Mouse (Mus musculus) liver (tissue): ENCODE data around the gene Ttll3.
A peak's percentile ranks its signal among the peaks of the same experiment; 100 is the strongest.

ENCODE experiments used
- DNase-seq: peaks from one replicate; pipeline ENCODE4 v3.0.0-alpha.2; 2020; ENCODE audit warnings: mixed read lengths

The Ttll3 gene

GRCm38 (mm10) chr6:113379246-113379645 lies 9.8 kb upstream of the Ttll3 start:
- DNase-seq = no peak

GRCm38 (mm10) chr6:113380480-113380879 lies 8.6 kb upstream of the Ttll3 start:
- no peak for DNase-seq

- no peak for DNase-seq
These were observed 4.6 kb upstream of the Ttll3 start for GRCm38 (mm10) chr6:113384351-113384927.

DNA sequence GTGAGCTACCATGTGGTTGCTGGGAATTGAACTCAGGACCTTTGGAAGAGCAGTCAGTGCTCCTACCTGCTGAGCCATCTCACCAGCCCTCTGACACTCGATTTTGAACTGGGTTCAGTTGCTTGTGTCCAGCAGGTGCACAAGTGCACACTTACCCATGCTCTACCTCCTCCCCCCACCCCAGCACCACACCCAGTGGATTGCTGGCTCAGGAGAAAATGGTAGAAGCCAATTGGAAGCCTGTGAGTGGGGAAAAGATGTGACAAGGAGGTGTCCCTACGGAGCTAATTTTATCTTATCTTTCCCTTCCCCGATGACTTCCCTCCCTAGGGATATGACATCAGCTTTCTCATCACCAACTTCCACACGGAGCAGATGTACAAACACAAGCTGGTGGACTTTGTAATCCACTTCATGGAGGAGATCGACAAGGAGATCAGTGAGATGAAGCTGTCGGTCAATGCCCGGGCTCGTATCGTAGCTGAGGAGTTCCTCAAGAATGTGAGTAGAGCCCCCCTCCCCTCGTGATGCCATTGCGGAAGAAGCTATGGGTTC lies 3.8 kb upstream of the Ttll3 start:
- no peak for DNase-seq

DNA sequence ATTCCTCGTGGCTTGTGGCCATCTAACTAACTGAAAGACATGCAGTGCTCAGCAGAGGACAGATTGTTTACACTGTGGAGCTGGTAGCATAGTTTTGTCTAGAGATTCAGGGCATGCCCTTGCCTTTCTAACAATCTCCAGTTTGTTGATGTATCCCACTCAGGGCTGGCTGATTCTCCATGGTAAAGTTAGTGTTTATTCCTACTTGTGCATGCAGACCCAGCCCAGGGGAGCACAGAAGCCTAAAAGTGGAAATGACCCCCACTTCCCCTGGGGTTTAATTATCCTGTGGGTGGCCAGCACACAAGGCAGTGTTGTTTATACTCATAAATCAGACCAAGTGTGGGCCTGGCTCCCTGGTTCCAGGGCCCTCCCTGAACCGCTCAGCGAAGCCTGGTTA lies 3.0 kb upstream of the Ttll3 start:
- DNase-seq = no peak

DNA sequence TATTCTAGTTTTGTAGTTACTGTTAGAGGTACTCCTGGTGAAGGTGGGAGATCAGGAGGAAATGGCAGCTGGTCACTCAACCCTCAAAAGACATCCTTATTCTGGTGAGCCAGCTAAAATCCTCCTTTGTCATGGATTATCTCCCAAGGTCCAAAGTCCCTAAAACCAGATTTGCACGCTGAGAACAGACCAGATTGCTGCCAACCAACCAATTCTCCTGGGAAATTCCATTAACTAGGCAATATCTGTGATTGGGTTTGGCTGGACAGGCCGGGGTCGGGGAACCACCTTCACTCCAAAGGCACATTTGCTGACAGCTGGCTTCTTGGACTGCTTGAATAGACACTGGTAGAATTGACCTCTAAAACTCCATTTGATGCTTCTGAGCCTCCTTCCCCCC lies 1.7 kb downstream of the Ttll3 start:
- no peak for DNase-seq

GRCm38 (mm10) chr6:113392015-113392386 lies 2.9 kb downstream of the Ttll3 start:
- DNase-seq = no peak

GRCm38 (mm10) chr6:113392387-113393071 lies 3.5 kb downstream of the Ttll3 start:
- peak; percentile 28 for DNase-seq

GRCm38 (mm10) chr6:113393951-113394350 lies 4.9 kb downstream of the Ttll3 start:
- no peak for DNase-seq

DNA sequence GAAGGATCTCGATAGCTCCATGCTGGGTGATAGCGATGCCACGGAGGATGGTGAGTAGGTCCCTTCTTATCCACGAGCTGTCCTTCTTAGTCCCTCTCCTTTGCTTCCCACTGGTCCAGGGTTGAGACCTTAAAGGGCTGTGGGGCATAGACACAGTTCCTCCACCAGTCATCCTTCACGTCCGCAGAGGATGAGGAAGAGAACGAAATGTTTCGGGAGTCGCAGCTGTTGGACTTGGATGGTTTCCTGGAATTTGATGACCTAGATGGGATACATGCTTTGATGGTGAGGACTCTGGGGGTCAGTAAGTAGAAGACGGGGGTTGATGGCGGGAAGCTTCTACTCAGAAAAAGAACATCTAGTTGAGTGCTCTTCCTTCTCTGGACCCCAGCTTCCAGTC lies 5.8 kb downstream of the Ttll3 start:
- DNase-seq = no peak

GRCm38 (mm10) chr6:113395501-113395900 lies 6.4 kb downstream of the Ttll3 start:
- no peak for DNase-seq

- no peak for DNase-seq
These were observed 7.4 kb downstream of the Ttll3 start for GRCm38 (mm10) chr6:113396270-113397030.

DNA sequence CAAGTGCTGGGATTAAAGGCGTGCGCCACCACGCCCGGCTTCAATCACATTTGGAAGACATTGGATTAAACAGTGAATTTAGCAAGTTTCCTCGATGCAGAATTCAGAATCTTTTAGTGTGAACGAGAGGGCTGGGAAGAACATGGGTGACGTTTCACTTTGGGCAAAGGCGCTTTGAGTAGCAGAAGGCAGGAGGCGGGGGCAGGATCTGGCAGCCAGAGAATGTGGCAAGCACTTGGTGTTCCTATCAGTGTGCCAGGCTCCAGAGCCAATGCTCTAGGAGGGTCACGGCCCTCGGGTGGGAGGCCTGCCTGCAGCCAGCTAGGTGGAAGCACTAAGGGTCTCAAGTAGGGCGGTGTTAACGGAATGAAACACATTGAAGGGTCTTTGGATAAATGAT lies 13.0 kb downstream of the Ttll3 start:
- DNase-seq = no peak

DNA sequence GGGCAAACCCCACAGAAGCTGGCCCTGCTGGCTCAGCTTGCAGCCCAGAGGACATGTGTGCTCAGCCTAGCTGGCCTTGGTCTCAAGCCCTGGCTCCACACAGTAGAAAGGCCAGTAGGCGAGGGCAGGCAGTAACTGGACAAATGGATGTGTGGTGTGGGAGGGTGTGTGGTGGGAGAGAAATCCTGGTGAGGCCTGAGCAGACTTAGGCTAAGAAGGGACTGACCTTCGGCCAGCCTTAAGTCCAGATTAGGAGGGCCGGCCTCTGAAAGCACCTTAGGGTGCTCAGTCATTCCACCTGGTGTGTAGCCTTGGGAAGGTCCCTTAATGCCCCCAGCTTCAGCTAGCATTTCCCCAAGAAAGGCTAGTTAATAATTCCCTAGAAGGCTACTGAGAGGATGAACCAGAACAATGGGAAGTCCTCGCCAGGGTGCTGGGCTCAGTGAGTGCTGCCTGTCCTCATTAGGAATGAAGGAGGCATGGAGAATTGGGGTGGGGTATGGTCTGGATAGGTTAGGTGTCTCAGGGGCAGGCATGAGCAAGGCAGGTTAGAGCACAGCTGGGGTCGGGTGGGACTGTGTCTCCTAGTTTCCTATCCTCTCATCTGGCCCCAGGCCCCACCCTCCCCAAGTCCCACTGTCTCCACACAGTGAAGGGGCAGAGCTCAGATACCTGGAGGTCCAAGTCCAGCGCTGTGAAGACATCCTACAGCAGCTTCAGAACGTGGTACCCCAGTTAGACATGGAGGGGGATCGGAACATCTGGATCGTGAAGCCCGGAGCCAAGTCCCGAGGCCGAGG lies 15.8 kb downstream of the Ttll3 start:
- DNase-seq = no peak

GRCm38 (mm10) chr6:113405483-113405882 lies 16.4 kb downstream of the Ttll3 start:
- DNase-seq = no peak

GRCm38 (mm10) chr6:113406683-113407082 lies 17.6 kb downstream of the Ttll3 start:
- peak; percentile 29 for DNase-seq

DNA sequence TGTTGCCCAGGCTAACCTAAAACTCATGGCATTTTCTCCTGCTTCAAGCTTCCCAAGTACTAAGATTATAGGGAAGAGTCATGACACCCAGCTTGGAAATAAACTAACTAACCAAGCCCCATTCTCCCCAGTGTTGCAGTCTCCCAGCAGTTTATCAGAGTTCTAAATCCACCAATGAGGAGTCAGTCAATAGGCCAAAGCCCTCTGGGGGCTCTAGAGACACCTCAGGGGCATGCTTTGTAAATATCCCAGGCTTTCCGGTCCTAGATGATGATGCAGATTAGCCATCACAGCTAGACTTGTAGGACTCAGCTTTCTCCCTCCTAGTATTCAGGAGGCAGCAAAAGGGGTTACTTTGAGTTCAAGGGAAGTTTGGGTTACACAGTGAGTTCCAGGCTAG lies 20.9 kb downstream of the Ttll3 start:
- DNase-seq = no peak

DNA sequence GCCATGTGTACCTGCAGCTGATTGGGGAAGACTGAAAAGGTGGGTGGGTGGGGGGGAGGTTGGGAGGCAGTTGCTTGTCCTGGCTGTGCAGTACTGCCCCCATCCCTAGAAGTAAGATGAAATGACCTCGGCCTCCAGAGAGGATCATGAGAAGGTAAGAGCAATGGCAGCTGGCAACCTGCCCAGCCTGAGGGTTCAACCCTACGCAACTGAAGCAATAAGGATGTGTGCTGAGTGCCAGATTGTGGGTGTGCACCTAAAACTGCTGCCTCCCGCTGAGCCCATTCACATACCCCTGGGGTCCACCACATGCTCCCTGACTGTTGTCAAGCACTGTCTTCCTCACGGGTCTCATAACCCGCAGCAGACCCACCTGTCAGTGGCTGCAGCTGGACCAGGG lies 27.4 kb downstream of the Ttll3 start:
- DNase-seq = no peak

- peak; percentile 47 for DNase-seq
These were observed 29.6 kb downstream of the Ttll3 start for GRCm38 (mm10) chr6:113418441-113419198.

DNA sequence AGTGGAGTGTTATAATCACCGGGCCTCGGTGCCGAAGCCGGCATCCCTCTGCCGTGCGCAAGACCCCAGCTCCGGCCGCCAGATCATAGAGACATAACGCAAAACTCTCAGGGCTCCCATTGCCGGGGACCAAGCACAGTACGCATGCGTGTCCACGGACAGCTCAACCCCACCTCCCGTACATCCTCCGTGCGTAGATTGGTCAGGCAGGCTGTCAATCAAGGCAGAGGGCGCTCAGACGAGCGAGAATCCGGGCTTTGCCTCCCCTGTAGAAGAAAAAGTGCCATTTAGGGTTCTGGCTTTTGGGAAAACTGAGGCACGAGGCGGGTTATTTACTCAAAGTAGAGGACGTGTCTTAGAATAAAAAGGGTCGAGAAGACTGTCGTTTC lies 30.1 kb downstream of the Ttll3 start, which contains the start of gene Rpusd3:
Rpusd3 (minus strand) TSS at position 142 of the 389 bp plus-strand sequence.
- peak; percentile 99 for DNase-seq

DNA sequence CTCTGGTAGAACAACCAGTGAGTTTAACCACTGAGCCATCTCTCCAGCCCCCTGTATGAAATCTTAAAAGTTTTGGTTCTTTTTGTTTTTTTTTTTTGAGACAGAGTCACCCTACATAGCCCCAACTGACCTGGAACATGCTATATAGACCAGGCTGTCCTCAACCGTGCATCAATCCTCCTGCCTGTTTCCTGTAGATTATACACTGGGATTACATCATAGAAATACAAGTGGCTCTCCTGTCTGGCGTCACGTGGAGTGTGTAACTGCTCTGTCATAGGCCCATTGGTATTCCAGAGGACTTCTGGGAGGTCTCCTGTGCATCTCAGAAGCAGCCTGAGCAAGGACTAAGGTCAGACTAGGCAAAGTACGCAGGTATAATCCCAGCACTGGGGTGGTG lies 33.9 kb downstream of the Ttll3 start:
- no peak for DNase-seq

DNA sequence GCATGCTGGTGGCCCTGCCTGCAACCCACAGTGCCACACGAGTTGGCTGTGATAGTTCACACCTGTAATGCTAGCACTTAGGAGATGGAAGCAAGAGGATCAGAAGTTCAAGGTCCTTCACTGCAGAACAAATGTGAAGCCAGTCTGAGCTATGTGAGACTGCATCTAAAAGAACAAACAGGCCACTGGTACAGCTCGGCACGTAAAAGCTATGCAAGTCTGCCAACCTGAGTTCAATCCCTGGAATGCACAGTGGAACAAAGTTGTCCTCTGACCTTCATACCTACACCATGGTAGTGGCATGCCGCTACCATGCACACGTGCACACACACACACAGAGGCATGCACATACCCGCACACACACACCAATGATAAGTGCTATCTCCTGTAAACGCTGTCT lies 35.1 kb downstream of the Ttll3 start:
- no peak for DNase-seq
